Mouse (Mus musculus): ENCODE measurements at regions not wholly inside any gene's neighbourhood (a gene's known extent, or its start where the extent isn't known, plus 50 kb on each side); places are given as distances from the start of the nearest gene placed in this dataset.
A peak's percentile ranks its signal among the peaks of the same experiment; 100 is the strongest.

- intact Hi-C loops (cut with DNase I) = no loop called here
- no peak for DNase-seq
These were observed 234.1 kb upstream of the Zc3h12c start for GRCm38 (mm10) chr9:52402496-52402895.

DNA sequence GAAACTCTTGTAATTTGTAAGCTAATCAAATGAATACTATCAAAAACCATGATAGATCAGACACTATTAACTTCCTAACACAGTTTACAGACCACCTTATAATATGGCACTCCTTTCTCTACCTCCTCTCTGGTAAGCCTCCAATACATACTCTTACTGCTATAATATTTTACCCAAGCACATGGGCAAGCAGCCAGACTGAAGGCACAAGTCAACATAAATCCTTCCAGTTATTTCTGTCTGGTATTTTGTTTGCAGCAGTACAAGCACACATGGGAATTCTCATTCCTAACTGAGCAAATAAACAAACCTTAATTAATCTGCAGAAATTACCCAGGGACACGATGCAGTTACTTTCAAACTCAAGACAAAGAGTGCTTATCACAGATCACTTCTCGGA, 210.7 kb upstream of the Zc3h12c start:
- intact Hi-C loops (cut with DNase I) = no loop called here

GRCm38 (mm10) chr9:52377761-52378160, 209.4 kb upstream of the Zc3h12c start:
- intact Hi-C loops (cut with DNase I) = no loop called here
- no peak for DNase-seq

More for the DNA sequence above, 210.7 kb upstream of the Zc3h12c start:
- DNase-seq = no peak

GRCm38 (mm10) chr9:52376914-52377313, 208.5 kb upstream of the Zc3h12c start:
- DNase-seq = no peak
- intact Hi-C loops (cut with DNase I) = no loop called here

- intact Hi-C loops (cut with DNase I) = no loop called here
- no peak for DNase-seq
These were observed 202.9 kb upstream of the Zc3h12c start for GRCm38 (mm10) chr9:52371296-52371695.

GRCm38 (mm10) chr9:52368911-52369310, 200.5 kb upstream of the Zc3h12c start:
- intact Hi-C loops (cut with DNase I) = no loop called here
- DNase-seq = no peak

- DNase-seq = no peak
- intact Hi-C loops (cut with DNase I) = no loop called here
These were observed 199.7 kb upstream of the Zc3h12c start for GRCm38 (mm10) chr9:52368080-52368479.

- DNase-seq = no peak
- intact Hi-C loops (cut with DNase I) = no loop called here
These were observed 197.7 kb upstream of the Zc3h12c start for GRCm38 (mm10) chr9:52366046-52366445.

DNA sequence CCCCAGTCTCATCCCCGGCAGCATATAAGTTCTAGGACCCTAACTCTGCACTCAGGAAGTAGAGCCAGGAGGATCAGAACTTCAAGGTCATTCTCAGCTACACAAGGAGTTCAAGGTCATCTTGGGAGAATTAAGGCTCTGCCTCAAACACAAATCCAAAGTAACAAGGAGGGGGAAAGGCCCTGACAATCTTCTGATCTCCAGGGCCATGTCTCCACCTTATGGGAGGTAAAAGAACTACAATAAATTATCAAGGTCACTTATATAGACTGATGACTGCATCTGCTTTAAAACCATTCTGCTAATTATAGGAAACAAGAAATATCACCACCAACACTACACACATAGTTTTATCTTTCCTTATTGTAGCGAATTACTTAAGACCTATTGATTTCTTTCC, 193.2 kb upstream of the Zc3h12c start:
- intact Hi-C loops (cut with DNase I) = no loop called here
- DNase-seq = no peak

GRCm38 (mm10) chr9:52359416-52359815, 191.0 kb upstream of the Zc3h12c start:
- intact Hi-C loops (cut with DNase I) = no loop called here
- DNase-seq = no peak

DNA sequence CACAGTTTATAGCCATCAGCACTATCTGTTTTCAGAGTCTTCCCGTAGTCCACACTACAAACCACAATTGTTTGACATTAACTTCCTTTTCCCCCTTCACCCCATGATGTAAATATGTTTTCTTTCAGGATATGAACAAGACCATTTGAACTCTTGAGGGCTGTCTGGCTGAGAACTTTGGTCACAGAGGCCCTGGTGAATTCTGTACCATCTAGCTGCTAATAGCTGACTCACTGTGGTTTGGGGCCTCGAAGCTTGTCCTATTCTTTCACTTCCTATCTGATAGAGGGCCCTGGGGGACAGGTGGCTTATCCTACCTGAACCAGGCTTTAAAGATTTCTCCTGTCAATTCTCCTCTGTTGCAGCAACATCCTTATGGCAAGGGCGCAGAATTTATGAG, 188.2 kb upstream of the Zc3h12c start:
- intact Hi-C loops (cut with DNase I) = no loop called here
- no peak for DNase-seq

DNA sequence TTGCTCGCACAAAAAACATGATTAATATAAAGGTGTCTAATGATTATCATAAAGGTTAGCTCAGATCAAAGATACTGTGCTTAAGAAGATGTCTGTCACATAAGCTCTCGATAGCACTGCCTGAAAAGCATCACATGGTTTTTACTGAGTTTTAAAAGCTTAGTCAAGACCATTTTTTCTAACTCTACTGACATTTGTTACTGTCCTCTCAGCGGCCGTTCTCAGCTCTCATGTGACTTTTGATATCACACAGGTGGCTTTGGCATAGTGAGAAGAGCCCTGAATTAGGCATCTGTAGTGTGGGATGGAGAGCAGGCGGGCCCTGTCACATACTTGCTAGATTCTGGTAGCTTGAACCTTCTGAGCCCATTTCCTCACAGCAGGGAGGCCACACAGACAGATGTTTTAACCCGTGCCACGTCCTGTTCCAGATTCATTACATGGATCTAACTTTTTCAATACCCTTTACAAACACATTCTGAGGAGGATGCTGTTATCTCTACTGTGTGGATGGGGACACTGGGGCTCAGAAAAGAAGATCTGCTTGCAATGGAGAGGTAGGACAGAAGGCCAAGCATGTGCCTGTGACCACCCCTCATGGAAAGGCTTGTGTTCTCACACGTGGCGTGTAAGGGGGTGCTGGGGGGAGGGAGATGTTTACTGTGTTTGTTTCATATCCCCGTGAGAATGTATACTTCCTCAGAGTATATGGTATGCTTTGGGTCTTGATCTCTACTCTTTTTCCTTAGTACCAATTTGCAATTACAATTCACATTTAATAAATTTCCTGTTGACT, 187.0 kb upstream of the Zc3h12c start:
- intact Hi-C loops (cut with DNase I) = no loop called here

GRCm38 (mm10) chr9:52348536-52349527, 180.5 kb upstream of the Zc3h12c start:
- intact Hi-C loops (cut with DNase I) = no loop called here
- DNase-seq = no peak

More for the DNA sequence above, 187.0 kb upstream of the Zc3h12c start:
- no peak for DNase-seq

GRCm38 (mm10) chr9:52344177-52344877, 176.0 kb upstream of the Zc3h12c start:
- DNase-seq = peak in 1 of 2 experiments; percentile 2
- intact Hi-C loops (cut with DNase I) = no loop called here

- intact Hi-C loops (cut with DNase I) = no loop called here
- peak in 1 of 2 experiments; percentile 4 for DNase-seq
These were observed 172.7 kb upstream of the Zc3h12c start for GRCm38 (mm10) chr9:52341029-52341428.

GRCm38 (mm10) chr9:52337786-52338322, 169.5 kb upstream of the Zc3h12c start:
- no peak for DNase-seq
- intact Hi-C loops (cut with DNase I) = no loop called here

DNA sequence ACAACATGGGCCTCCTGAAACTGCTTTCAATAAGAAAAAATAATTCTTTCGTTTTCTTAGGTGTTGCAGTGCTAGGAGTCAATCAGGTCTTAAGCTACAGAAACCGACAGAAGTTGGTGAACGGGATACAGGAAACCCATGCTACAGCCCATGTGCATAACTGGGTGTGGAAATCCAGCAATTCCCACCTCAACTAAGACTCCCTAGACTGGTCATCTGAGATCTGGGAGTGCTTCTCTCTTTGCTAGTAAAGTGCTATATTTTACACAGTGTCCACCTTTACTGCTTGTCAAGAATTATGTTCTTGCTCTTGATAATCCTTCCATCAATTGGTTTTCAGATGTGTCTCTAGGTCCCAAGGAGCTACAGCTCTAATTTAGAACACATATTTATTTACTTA, 166.4 kb upstream of the Zc3h12c start:
- DNase-seq = no peak
- intact Hi-C loops (cut with DNase I) = no loop called here

GRCm38 (mm10) chr9:52333884-52334283, 165.5 kb upstream of the Zc3h12c start:
- intact Hi-C loops (cut with DNase I) = no loop called here
- DNase-seq = no peak

- no peak for DNase-seq
- intact Hi-C loops (cut with DNase I) = no loop called here
These were observed 163.4 kb upstream of the Zc3h12c start for GRCm38 (mm10) chr9:52331748-52332147.

GRCm38 (mm10) chr9:52330652-52331051, 162.3 kb upstream of the Zc3h12c start:
- intact Hi-C loops (cut with DNase I) = no loop called here
- no peak for DNase-seq

- intact Hi-C loops (cut with DNase I) = no loop called here
- DNase-seq = no peak
These were observed 156.0 kb upstream of the Zc3h12c start for GRCm38 (mm10) chr9:52324347-52324746.
